Mouse (Mus musculus): ENCODE data around the gene Ubash3a.
"Not testable (repeated sequence)": the region's sequence is repeated elsewhere in the genome, so short reads cannot be mapped to it uniquely, and the experiment has no call there.

Ubash3a gene

DNA sequence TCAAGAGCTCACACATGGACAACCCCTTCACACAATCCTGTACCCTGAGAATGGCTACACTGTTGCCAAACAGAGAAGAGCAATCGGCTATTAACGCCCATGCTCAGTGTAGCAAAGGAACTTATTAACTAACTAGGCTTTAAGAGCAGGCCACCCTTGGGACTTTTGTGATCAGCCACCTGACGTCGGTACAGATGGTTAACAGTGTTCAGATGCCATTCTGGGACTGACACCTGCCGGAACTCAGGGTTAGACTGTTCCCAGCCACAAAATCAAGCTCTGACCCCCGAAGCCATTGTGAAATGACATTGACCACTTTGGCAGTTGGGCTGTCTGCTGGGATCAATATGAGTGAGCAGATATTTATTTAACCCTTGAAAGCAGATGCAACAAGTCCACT, 53.7 kb downstream of the Ubash3a start:
- no peak for DNase-seq (ENCODE audit: low spot score in 2 of 2)

DNA sequence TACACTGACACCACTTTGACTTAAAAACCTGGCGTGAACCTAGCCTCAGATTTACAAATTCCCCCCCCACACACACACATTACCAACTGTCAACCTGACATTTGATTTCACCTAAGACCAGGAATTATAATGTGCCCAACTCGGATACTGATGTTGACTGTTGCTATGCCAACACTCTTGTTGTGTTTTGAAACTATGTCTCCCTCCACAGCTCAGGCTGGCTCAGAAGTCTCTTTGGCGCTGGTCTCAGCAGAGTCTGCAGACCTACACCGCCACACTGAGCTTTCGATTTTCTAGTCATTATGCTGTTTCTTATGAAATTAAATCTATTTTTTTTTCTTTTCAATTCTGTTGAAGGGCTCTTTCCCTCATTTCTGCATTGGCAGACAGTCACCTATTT, 55.0 kb downstream of the Ubash3a start:
- no peak for DNase-seq (ENCODE audit: low spot score in 2 of 2)

DNA sequence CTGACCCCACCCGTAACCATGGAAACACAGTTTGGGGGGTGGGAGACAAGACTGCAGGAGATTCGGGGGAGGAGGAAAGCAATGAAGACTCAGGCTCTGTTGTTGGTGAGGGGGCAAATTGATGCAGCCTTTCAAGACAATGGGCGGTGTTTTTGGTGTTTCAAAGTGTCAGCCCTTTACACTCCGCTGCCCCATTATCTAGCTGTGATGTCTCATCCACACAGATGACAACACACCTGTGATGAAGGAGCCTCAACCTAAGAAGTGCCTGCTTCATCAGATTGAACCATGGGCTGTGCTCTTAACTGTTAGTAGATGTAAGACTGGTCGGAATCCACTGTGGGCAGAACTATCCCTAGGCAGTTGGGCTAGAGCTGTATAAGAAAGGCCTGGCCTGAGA, 56.1 kb downstream of the Ubash3a start:
- no peak for DNase-seq (ENCODE audit: low spot score in 2 of 2)

DNA sequence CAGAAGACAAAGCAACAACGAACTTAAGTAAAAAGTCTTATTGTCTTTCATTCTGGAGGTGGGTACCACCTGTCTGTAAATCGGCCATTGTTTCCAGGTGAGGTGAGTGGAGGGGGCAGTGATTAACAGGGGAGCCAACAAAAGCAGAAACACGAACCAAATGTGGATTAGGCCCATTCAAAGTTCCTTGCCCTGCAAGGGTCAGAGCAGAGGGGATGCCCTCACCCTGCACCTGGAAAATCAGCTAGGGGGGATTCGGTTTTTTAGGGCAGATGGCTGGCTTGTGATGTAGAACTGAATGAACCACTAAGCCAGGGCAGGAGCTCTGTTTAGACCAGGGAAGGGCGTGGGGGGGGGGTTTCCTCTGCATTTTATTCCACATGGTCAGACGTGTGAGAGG, 56.7 kb downstream of the Ubash3a start:
- no peak for DNase-seq (ENCODE audit: low spot score in 2 of 2)

DNA sequence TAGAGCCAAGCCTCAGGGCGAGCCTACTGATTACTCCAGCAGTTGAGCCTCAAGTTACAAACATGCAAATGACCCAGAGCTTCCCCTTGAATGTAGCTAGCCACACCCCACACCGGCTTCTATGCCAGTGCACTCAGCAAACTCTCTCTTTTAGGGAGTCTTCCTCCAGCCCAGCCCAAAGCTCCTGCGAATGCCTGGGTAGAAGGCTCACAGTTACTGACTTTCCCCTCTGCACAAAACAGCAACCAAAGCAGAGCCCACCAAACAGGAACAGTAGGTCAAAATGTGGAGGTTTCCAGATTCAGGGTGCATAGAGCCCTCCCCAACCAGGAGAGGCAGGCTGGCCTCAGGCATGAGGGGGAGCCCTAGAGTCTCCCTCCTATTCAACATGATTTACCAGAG, 57.5 kb downstream of the Ubash3a start:
- peak in 1 of 2 experiments; percentile 39 for DNase-seq (ENCODE audit: low spot score in 2 of 2)

DNA sequence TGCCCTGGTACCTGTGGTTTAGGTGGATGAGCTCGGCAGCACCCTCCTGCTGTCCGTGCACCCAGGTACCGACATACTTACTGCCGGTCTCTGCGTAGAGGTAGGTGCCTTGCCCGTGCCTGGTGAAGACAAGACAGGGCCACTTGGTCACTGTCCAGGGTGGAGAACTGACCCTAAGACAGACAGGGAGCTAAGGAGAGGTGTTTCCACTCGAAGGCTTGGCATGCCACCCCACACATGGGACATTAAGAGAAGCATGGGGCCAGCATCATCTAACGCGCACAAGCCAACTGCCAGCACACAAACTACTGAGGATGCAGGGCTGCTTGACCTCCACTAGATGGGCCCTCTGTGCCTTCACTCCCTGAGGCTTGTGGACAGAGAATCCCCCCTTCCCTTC, 58.2 kb downstream of the Ubash3a start:
- no peak for DNase-seq (ENCODE audit: low spot score in 2 of 2)

DNA sequence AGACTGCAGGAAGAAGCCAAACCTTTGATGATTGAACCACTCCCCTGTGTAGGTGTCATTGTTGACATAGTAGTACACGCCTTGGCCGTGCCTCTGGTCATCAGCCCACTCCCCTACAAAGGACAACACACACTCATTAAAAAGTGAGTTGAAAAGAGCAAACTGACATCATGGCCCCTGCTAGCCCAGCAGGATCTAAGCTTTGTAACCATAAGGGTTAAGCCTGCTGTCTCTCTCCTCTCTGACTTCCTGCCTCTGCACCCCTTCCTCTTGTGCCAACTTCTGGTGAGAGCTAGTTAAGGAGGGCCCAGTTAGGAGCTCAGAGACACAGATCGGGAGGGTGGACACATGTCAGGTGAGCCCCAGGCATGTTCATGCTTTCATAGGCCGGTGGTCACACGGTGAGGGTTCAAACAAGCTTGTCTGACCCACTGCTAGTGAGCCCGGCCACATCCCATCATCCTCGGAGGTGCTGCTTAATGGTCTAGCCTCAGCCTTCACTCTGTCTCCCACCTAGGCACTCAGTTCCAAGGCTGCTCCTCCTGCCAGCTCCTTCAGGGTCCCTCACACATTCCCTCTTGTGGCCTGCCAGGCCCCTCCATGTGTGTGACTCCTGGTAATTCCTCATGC, 58.8 kb downstream of the Ubash3a start:
- no peak for DNase-seq (ENCODE audit: low spot score in 2 of 2)

DNA sequence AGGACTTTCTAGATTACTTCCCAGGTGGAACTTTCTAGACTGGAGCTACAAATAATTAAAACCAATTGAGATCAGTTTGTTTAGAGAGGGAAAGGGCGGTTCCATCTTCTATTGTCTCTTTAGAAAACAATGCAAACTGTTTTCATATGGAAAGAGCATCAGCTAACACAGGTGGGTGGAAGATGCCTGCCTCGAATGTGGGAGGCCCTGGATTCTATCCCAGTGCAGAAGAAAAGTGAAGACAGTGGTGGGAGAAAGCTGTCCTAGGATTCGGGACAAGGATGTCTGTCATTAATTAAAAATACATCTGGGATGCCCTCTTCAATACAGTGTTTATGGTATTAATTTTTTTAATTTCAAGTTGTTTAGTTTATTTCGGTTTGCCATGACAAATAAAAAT, 59.5 kb downstream of the Ubash3a start:
- DNase-seq (ENCODE audit: low spot score in 2 of 2): no peak

DNA sequence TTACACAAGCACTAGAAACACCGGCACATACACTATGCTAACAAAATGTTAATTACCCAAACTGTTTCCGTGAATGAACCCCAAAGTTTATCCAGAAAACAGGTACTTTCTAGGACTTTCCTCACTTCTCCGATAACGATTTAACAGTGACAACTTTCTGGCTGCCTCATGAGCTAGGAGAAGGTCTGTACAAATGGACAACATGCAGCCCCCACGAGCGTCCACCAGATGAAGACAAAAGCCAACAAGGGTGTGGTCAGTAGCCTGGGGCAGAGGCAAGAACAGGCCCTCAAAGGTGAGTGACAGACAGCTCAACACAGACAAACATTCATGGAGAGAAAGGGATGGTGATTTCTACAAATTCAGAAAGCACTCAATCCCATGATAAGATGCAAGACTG, 59.9 kb downstream of the Ubash3a start:
- no peak for DNase-seq (ENCODE audit: low spot score in 2 of 2)

DNA sequence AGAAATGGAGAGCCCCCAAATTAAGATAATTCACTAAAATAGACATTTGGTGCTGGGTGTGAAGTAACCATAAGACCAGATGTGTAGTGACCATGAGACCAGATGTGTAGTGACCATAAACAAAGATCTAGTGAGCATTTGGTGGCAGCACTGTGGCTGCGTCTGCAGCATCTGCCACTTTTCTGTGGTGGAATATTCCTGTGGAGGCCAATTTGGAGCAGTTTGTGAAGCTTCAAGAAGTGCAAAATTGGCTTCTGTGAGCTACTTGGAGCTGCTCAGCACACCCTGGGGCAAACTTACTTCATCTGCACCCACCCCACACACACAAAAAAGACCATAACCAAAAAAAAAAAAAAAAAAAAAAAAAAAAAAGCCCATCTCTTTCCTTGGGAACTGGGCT, 60.3 kb downstream of the Ubash3a start:
- DNase-seq (ENCODE audit: low spot score in 2 of 2): no peak

DNA sequence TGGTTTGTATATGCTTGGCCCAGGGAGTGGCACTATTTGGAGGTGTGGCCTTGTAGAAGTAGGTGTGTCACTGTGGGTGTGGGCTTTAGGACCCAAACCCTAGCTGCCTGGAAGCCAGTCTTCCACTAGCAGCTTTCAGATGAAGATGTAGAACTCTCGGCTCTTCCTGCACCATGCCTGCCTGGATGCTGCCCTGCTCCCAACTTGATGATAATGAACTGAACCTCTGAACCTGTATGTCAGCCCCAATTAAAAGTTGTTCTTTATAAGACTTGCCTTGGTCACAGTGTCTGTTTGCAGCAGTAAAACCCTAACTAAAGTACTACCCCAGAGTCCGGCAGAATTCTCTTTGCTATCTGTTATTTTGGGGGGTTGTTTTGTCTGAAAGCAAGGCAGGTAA, 62.1 kb downstream of the Ubash3a start:
- no peak for DNase-seq (ENCODE audit: low spot score in 2 of 2)

DNA sequence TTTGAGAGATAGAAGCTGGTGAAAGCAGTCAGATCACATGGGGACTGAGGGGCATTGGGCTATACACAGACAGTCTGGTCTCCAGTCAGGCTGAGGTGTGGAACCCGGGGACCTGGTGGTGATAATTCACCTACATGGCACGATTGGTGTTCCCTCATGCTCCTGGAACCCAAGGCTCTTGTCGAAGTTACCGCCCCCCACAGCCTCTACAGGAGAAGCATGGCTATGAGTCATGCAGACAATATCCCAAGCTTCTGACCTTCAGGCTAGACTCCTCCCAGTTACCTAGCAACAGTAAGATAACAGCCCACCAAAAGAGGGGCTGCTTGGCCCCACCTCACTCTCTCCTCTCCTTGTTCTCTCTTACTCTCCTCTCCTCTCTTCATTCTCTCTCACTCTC, 62.6 kb downstream of the Ubash3a start:
- no peak for DNase-seq (ENCODE audit: low spot score in 2 of 2)

DNA sequence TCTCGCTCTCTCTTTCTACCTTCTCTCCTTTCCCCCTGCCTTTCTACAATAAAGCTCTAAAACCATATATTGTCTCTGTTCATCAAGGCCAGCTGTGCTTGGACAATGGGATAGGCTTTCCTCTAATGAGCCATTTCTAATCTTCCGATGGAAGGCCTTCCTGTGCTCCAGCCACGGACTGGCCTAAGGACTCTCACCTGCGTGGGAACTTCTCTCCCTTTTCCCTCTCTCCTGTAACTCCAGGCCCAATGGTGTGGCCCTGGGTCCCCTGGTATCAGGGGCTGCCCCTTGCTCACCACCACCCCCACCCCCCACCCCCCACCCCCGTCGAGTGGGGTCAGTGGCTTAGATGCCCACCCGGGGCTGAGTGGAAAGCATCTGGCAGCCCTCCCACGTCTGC, 63.1 kb downstream of the Ubash3a start:
- not testable (repeated sequence) for DNase-seq (ENCODE audit: low spot score in 2 of 2)

DNA sequence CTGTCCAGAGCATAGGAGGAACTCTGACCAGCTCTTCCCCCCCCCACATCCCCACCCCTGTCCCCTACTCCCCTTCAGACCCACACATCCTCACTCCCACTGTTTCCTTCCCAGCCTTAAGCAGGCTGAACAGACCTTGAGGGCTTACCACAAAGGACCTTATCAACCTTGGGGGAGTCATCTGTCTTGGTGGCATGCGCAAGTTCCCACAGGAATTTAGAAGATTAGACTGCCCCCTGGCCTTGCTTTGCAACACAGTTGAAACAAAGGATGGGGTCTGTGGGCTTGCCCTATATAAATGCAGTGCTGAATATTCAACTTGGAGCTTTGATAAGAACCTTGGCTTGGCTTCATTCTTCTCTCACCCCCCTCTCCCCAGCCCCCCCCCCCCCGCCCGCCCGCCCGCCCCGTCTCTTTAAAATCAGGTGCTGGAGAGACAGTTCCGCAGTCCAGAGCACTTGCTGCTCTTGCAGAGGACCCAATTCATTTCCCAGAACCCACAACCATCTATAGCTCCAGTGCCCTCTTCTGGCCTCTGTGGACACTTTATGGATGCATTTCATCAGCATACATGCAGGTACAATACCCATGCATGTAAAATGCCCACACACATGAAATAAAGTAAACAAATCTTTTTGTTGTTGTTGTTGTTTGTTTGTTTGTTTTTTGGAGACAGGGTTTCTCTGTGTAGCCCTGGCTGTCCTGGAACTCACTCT, 63.6 kb downstream of the Ubash3a start:
- no peak for DNase-seq (ENCODE audit: low spot score in 2 of 2)

DNA sequence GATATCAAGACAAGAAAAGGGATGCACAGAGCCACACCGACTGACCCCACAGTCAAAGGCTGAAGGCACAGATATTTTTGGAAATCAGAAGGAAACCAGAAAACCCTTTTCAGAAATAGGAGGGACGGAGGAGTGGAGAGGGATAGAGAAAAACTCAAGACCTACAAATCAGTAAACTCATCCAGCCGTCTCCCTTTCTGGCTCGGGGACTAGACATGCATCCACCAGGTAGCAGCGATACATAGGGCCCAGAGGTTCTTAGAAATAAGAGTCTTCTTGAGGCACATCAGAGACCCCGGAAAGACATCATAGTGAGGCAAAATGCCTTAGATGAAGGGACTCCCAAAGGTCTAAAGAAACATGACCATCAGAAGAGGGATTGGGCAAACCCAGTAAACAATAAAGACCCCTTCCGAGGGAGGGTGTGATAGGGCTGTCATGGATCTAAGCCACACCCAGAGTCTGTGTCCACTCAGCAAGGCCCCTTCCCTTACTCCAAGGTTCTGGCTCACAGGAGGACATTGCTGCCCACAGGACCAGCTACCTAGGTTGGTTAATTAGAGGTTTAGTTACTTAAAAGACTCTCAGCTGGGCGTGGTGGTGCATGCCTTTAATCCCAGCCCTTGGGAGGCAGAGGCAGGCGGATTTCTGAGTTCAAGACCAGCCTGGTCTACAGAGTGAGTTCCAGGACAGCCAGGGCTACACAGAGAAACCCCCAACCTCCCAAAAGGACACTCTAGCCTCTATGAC, 64.9 kb downstream of the Ubash3a start:
- no peak for DNase-seq (ENCODE audit: low spot score in 2 of 2)

DNA sequence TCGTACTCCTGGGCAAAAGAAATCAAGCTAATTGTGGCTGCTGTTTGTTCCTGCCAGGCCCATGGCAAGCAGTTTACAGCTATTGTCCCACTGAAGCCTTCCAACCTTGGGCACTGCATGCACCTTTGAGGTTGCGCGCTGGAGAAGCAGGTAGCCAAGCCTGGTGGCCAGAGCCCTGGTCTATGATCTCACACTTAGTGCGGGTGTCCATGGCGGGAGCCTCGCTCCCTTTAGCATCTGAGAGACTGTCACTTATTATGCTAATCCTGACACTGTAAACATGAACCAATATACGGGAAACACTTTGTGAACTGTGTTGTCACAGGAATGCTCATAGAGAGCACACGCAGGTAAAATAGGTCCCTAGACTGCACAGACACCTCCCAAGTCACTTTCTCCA, 66.0 kb downstream of the Ubash3a start:
- DNase-seq (ENCODE audit: low spot score in 2 of 2): no peak

DNA sequence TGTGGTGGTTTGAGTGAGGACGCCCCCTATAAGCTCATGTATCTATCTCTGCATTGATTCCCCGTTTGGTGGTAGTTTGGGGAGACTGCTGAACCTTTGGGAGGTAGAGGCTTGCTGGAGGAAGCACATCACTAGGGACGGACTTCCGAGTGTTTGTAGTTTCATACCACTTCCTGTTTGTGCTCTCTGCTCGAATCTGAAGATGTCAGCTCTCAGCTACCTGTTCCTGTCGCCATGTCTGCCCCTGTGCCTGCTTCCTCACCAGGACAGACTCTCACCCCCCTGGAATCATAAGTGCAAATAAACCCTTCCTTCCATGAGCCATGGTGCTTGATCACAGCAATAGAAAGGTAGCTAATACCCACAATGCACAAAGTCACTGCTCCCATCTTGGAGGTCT, 67.5 kb downstream of the Ubash3a start:
- no peak for DNase-seq (ENCODE audit: low spot score in 2 of 2)

DNA sequence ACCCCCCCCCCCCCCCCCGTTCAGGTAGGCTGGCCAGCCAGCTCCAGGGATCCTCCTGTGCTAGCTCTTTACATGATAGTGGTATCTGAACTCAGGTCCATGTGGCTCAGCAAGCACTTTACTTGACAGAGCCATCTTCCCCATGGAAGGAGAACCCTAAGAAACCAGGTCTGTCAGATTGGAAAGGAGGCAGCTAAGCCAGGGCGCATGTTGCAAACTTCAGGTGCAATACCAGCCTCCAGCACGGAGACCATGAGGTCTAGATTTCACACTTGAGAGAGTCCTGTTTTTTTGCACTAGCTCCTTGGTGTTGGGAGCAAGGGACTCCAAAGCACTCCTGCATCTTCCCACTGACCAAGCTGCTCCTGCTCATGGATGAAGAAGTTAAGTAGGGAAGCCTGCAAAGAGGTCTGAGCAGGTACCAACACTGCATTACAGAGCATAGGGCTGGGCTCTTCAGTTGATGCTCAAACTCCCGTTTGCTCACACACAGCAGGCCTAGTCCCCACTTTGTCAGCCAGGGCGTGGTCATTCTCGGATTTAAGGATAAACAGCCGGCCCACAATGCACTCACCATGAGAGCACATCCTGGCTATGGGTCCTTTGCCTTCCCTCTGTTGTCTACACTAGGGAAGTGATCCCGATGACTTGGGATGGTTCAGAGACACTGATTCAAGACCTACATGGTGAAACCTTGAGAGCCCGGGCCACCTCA, 68.7 kb downstream of the Ubash3a start:
- no peak for DNase-seq (ENCODE audit: low spot score in 2 of 2)

DNA sequence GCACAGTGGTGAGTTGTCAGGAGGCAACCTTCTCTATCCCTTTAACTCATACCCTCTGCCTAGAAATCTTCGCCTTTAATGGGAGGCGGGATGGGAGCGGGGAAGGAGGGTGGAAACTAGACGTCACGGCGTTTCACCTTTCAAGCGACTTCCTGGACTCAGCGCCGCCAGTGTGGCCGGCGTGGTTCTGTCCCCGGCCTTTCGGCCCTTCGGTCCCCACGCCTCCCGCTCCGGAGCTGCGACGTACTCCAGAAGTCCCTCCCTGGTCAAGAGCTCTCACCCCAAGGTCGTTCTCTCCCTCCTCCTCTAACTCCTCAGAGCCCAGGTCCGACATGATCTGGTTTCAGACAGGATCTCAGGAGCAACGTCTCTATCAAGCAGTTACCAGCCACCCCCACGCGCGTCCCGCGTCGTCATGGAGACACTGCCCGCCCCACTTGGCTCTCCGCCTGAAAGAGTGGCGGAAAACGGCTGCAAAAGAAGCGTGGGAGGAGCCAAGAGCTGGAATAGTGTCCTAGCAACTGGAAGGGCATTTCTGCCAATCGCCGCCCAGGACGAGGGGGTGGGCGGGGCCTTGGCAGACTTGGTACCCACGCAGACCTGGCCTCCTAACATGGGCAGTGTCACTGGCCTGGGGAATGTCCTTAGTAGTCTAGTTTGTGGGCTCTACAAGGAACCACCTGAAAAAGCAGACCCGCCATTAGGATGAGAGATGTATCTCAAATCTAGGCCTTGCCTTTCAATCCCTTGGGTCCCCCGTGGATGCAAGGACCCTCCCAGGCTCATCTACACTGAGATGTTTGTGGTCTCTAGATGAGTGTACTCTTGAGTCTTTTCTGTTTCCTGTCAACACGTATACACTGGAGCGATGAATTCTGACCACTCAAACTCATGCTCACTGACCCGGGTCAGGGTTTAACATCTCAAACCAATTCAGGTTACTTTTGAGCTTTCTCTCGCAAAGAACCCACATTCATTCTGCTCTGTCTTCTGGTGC, 69.5 kb downstream of the Ubash3a start, which contains the start of gene Rsph1:
Gene Rsph1 (minus strand): TSS at position 462 of the 997 bp plus-strand sequence.
- DNase-seq (ENCODE audit: low spot score in 2 of 2): peak; percentile 92

DNA sequence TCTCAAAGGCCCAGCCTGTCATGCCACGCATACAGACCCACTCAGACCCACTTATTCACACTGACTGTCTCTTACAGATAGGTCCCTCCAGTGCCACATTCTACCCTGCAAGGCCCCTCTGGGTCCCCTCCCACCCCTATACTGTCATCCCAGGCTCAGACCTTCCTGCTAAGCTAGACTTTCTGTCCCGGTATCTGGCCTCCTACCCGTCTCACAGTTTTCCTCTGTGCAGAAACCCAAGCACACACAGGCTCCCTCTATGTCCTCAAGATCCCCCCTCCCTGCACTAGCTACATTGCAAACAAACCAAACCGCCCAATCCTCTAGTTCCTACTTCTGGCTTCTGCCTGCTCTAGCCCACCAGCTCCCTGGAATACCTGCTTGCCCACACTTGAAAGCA, 70.3 kb downstream of the Ubash3a start:
- no peak for DNase-seq (ENCODE audit: low spot score in 2 of 2)

DNA sequence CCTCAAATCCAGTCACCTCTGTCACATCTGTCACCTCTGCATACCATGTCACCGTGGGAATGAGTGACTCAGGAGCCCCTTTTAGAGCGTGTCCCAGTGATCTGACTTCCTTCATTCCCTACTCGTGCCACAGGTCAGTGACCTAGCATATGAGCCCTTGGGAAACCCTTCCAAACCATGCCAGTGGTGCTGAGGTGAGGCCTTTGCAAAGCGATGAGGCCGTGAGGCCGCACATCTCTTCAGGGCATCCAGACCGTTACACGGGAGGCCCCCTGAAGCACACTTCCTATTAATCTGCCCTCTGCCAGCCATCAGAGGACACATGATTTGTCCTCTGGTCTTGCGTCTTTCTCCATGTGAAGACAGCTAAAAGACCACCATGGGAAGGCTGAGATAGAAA, 71.9 kb downstream of the Ubash3a start:
- no peak for DNase-seq (ENCODE audit: low spot score in 2 of 2)
